Mouse (Mus musculus): ENCODE results near the gene Ncor2. TPM values are rescaled to one million over a fixed set of nuclear protein-coding genes. Genes with fewer than 3 reads are reported as not detected.
A peak's percentile ranks its signal among the peaks of the same experiment; 100 is the strongest.

The Ncor2 gene
- polyA plus RNA-seq, 1 experiment from 2014 or later: 19.9 TPM

- ATAC-seq: no peak
- Histone ChIP-seq H3K9ac (ENCODE audit: low read depth, low read length) (no peak overlapping the region), H3K9me3 (replicated peaks; ENCODE audit: control insufficient read depth, low read length, poor library complexity, severe bottlenecking) (no peaks in the 10 kb centered on the region), H3K27me3 (ENCODE audit: control insufficient read depth, insufficient read depth, low read depth, low read length) (no peaks in the 10 kb centered on the region), H3K36me3 (ENCODE audit: control insufficient read depth, insufficient read depth, low read length) (no peaks in the 10 kb centered on the region), H3K27ac (ENCODE audit: low read length) (0 out of 2 replicates have a peak overlapping the region, but pooled peaks have one; percentile 28), H3K4me1 (ENCODE audit: control insufficient read depth, insufficient read depth, low read length) (peaks cover 72% of the 10 kb centered on the region), H3K4me2 (ENCODE audit: low read length) (no peak overlapping the region), H3K4me3 (ENCODE audit: low read depth, low read length) (no peak overlapping the region)
- 95% methylated on average over 13 of the region's 13 CpGs for WGBS
Measured at GRCm38 (mm10) chr5:125132566-125133260, 46.3 kb downstream of the Ncor2 start.

GRCm38 (mm10) chr5:125132069-125132468 is 47.0 kb downstream of the Ncor2 start:
- Histone ChIP-seq H3K4me1 (ENCODE audit: control insufficient read depth, insufficient read depth, low read length) (peaks cover 67% of the 10 kb centered on the region), H3K27ac (ENCODE audit: low read length) (no peak overlapping the region), H3K9me3 (replicated peaks; ENCODE audit: control insufficient read depth, low read length, poor library complexity, severe bottlenecking) (no peaks in the 10 kb centered on the region), H3K4me2 (ENCODE audit: low read length) (no peak overlapping the region), H3K9ac (ENCODE audit: low read depth, low read length) (no peak overlapping the region), H3K36me3 (ENCODE audit: control insufficient read depth, insufficient read depth, low read length) (no peaks in the 10 kb centered on the region), H3K27me3 (ENCODE audit: control insufficient read depth, insufficient read depth, low read depth, low read length) (no peaks in the 10 kb centered on the region), H3K4me3 (ENCODE audit: low read depth, low read length) (no peak overlapping the region)
- ATAC-seq: no peak
- WGBS: 74% methylated on average over 2 of the region's 2 CpGs

- peaks cover 57% of the 10 kb centered on the region for H3K4me1 ChIP-seq (ENCODE audit: control insufficient read depth, insufficient read depth, low read length)
- ATAC-seq: no peak
- H3K27me3 ChIP-seq (ENCODE audit: control insufficient read depth, insufficient read depth, low read depth, low read length): no peaks in the 10 kb centered on the region
- 89% methylated on average over 3 of the region's 3 CpGs for WGBS
- no peak overlapping the region for H3K4me2 ChIP-seq (ENCODE audit: low read length)
- H3K4me3 ChIP-seq (ENCODE audit: low read depth, low read length): no peak overlapping the region
- H3K27ac ChIP-seq (ENCODE audit: low read length): no peak overlapping the region
- no peaks in the 10 kb centered on the region for H3K36me3 ChIP-seq (ENCODE audit: control insufficient read depth, insufficient read depth, low read length)
- H3K9ac ChIP-seq (ENCODE audit: low read depth, low read length): no peak overlapping the region
- no peaks in the 10 kb centered on the region for H3K9me3 ChIP-seq (replicated peaks; ENCODE audit: control insufficient read depth, low read length, poor library complexity, severe bottlenecking)
Measured at GRCm38 (mm10) chr5:125130406-125130805, 48.6 kb downstream of the Ncor2 start.

GRCm38 (mm10) chr5:125128939-125129385 is 50.1 kb downstream of the Ncor2 start:
- Histone ChIP-seq H3K9ac (ENCODE audit: low read depth, low read length) (no peak overlapping the region), H3K4me1 (ENCODE audit: control insufficient read depth, insufficient read depth, low read length) (peaks cover 43% of the 10 kb centered on the region), H3K27me3 (ENCODE audit: control insufficient read depth, insufficient read depth, low read depth, low read length) (no peaks in the 10 kb centered on the region), H3K9me3 (replicated peaks; ENCODE audit: control insufficient read depth, low read length, poor library complexity, severe bottlenecking) (no peaks in the 10 kb centered on the region), H3K27ac (ENCODE audit: low read length) (peak overlapping the region; percentile 6), H3K36me3 (ENCODE audit: control insufficient read depth, insufficient read depth, low read length) (no peaks in the 10 kb centered on the region), H3K4me2 (ENCODE audit: low read length) (no peak overlapping the region), H3K4me3 (ENCODE audit: low read depth, low read length) (no peak overlapping the region)
- 76% methylated on average over 13 of the region's 14 CpGs for WGBS
- ATAC-seq: no peak

- no peak overlapping the region for H3K27ac ChIP-seq (ENCODE audit: low read length)
Measured at GRCm38 (mm10) chr5:125127920-125128319, 51.1 kb downstream of the Ncor2 start.

GRCm38 (mm10) chr5:125127426-125127825 is 51.6 kb downstream of the Ncor2 start:
- no peaks in the 10 kb centered on the region for H3K36me3 ChIP-seq (ENCODE audit: control insufficient read depth, insufficient read depth, low read length)
- ATAC-seq: no peak
- H3K27ac ChIP-seq (ENCODE audit: low read length): no peak overlapping the region
- no peaks in the 10 kb centered on the region for H3K9me3 ChIP-seq (replicated peaks; ENCODE audit: control insufficient read depth, low read length, poor library complexity, severe bottlenecking)
- H3K4me1 ChIP-seq (ENCODE audit: control insufficient read depth, insufficient read depth, low read length): peaks cover 36% of the 10 kb centered on the region
- H3K27me3 ChIP-seq (ENCODE audit: control insufficient read depth, insufficient read depth, low read depth, low read length): no peaks in the 10 kb centered on the region
- H3K9ac ChIP-seq (ENCODE audit: low read depth, low read length): no peak overlapping the region
- no peak overlapping the region for H3K4me2 ChIP-seq (ENCODE audit: low read length)
- 90% methylated on average over 4 of the region's 4 CpGs for WGBS
- no peak overlapping the region for H3K4me3 ChIP-seq (ENCODE audit: low read depth, low read length)

More at GRCm38 (mm10) chr5:125127920-125128319, 51.1 kb downstream of the Ncor2 start:
- no peaks in the 10 kb centered on the region for H3K36me3 ChIP-seq (ENCODE audit: control insufficient read depth, insufficient read depth, low read length)
- H3K9me3 ChIP-seq (replicated peaks; ENCODE audit: control insufficient read depth, low read length, poor library complexity, severe bottlenecking): no peaks in the 10 kb centered on the region
- no peak overlapping the region for H3K4me2 ChIP-seq (ENCODE audit: low read length)
- no peaks in the 10 kb centered on the region for H3K27me3 ChIP-seq (ENCODE audit: control insufficient read depth, insufficient read depth, low read depth, low read length)
- H3K4me3 ChIP-seq (ENCODE audit: low read depth, low read length): no peak overlapping the region
- WGBS: 100% methylated on average over 1 of the region's 1 CpGs
- no peak overlapping the region for H3K9ac ChIP-seq (ENCODE audit: low read depth, low read length)
- peaks cover 41% of the 10 kb centered on the region for H3K4me1 ChIP-seq (ENCODE audit: control insufficient read depth, insufficient read depth, low read length)
- ATAC-seq: no peak

GRCm38 (mm10) chr5:125125966-125126464 is 53.0 kb downstream of the Ncor2 start:
- WGBS: 84% methylated on average over 4 of the region's 4 CpGs
- Histone ChIP-seq H3K9me3 (replicated peaks; ENCODE audit: control insufficient read depth, low read length, poor library complexity, severe bottlenecking) (no peaks in the 10 kb centered on the region), H3K36me3 (ENCODE audit: control insufficient read depth, insufficient read depth, low read length) (no peaks in the 10 kb centered on the region), H3K27ac (ENCODE audit: low read length) (no peak overlapping the region), H3K4me2 (ENCODE audit: low read length) (no peak overlapping the region), H3K27me3 (ENCODE audit: control insufficient read depth, insufficient read depth, low read depth, low read length) (no peaks in the 10 kb centered on the region), H3K4me1 (ENCODE audit: control insufficient read depth, insufficient read depth, low read length) (peaks cover 27% of the 10 kb centered on the region), H3K4me3 (ENCODE audit: low read depth, low read length) (no peak overlapping the region), H3K9ac (ENCODE audit: low read depth, low read length) (no peak overlapping the region)
- ATAC-seq: no peak

GRCm38 (mm10) chr5:125125219-125125618 is 53.8 kb downstream of the Ncor2 start:
- no peaks in the 10 kb centered on the region for H3K36me3 ChIP-seq (ENCODE audit: control insufficient read depth, insufficient read depth, low read length)
- H3K4me3 ChIP-seq (ENCODE audit: low read depth, low read length): no peak overlapping the region
- no peak for ATAC-seq
- 81% methylated on average over 3 of the region's 3 CpGs for WGBS
- H3K4me1 ChIP-seq (ENCODE audit: control insufficient read depth, insufficient read depth, low read length): peaks cover 21% of the 10 kb centered on the region
- no peak overlapping the region for H3K4me2 ChIP-seq (ENCODE audit: low read length)
- no peaks in the 10 kb centered on the region for H3K9me3 ChIP-seq (replicated peaks; ENCODE audit: control insufficient read depth, low read length, poor library complexity, severe bottlenecking)
- no peak overlapping the region for H3K9ac ChIP-seq (ENCODE audit: low read depth, low read length)
- H3K27me3 ChIP-seq (ENCODE audit: control insufficient read depth, insufficient read depth, low read depth, low read length): no peaks in the 10 kb centered on the region
- peak overlapping the region; percentile 33; the same call in 1 of the 2 replicates for H3K27ac ChIP-seq (ENCODE audit: low read length)

GRCm38 (mm10) chr5:125124002-125124401 is 55.0 kb downstream of the Ncor2 start:
- Histone ChIP-seq H3K27ac (ENCODE audit: low read length) (no peak overlapping the region), H3K9ac (ENCODE audit: low read depth, low read length) (no peak overlapping the region), H3K36me3 (ENCODE audit: control insufficient read depth, insufficient read depth, low read length) (peaks cover 3% of the 10 kb centered on the region; the same call in 1 of the 2 replicates), H3K4me3 (ENCODE audit: low read depth, low read length) (no peak overlapping the region), H3K27me3 (ENCODE audit: control insufficient read depth, insufficient read depth, low read depth, low read length) (no peaks in the 10 kb centered on the region), H3K4me2 (ENCODE audit: low read length) (no peak overlapping the region), H3K9me3 (replicated peaks; ENCODE audit: control insufficient read depth, low read length, poor library complexity, severe bottlenecking) (no peaks in the 10 kb centered on the region), H3K4me1 (ENCODE audit: control insufficient read depth, insufficient read depth, low read length) (peaks cover 14% of the 10 kb centered on the region)
- WGBS: 80% methylated on average over 7 of the region's 7 CpGs
- no peak for ATAC-seq
